Mouse (Mus musculus) MEL (cell line): ENCODE data around the gene Bicd2. TPM values are rescaled to one million over a fixed set of nuclear protein-coding genes. Genes with fewer than 3 reads are reported as not detected.

Experiments
- DNase-seq: peaks from one replicate; pipeline ENCODE4 v3.0.0; 2011; ENCODE audit warnings: low read depth, low spot score
- H3K27ac ChIP-seq: 2 replicates; pipeline ENCODE4 v1.5.1; 2012; ENCODE audit warnings: low read depth, mild to moderate bottlenecking, control low read depth, low read length, moderate library complexity; ENCODE audit not compliant: control insufficient read depth
- H3K27me3 ChIP-seq, 2 experiments: fragments of 150-350 bp in 1 of 2; sonication (generic) in 1 of 2; 2 replicates each; pipeline ENCODE4 v1.6.1; 2012; ENCODE audit warnings: low read length in 2 of 2, mild to moderate bottlenecking in 2 of 2, improper control_type of control experiment in 1 of 2, moderate library complexity in 1 of 2; ENCODE audit not compliant: insufficient read depth in 2 of 2, control insufficient read depth in 1 of 2
- H3K36me3 ChIP-seq, 2 experiments: 2 replicates each; pipeline ENCODE4 v1.6.1; 2012 to 2014; ENCODE audit warnings: low read length in 2 of 2, improper control_type of control experiment in 1 of 2, inconsistent platforms in 1 of 2, mild to moderate bottlenecking in 1 of 2; ENCODE audit not compliant: insufficient read depth in 2 of 2, control insufficient read depth in 1 of 2
- H3K4me1 ChIP-seq, 2 experiments: fragments of 150-350 bp in 1 of 2; sonication (generic) in 1 of 2; 2 replicates each; pipeline ENCODE4 v1.6.1; 2012; ENCODE audit warnings: low read length in 2 of 2, improper control_type of control experiment in 1 of 2, mild to moderate bottlenecking in 1 of 2; ENCODE audit not compliant: insufficient read depth in 2 of 2, control insufficient read depth in 1 of 2
- H3K4me3 ChIP-seq, 2 experiments: fragments of 150-350 bp in 1 of 2; sonication (generic) in 1 of 2; 2 replicates each; pipeline ENCODE4 v1.5.1; 2012; ENCODE audit warnings: low read depth in 2 of 2, low read length in 2 of 2, mild to moderate bottlenecking in 2 of 2, moderate library complexity in 2 of 2, control low read depth in 1 of 2, improper control_type of control experiment in 1 of 2; ENCODE audit not compliant: control insufficient read depth in 1 of 2, insufficient read depth in 1 of 2
- H3K79me2 ChIP-seq: 2 replicates; pipeline ENCODE4 v1.6.1; 2012; ENCODE audit warnings: mild to moderate bottlenecking, low read length, moderate library complexity; ENCODE audit not compliant: control insufficient read depth, poor library complexity, insufficient read depth
- H3K9ac ChIP-seq: 2 replicates; pipeline ENCODE4 v1.6.1; 2012; ENCODE audit warnings: low read depth, mild to moderate bottlenecking, control low read depth, low read length, moderate library complexity; ENCODE audit not compliant: control insufficient read depth, poor library complexity, severe bottlenecking
- H3K9me3 ChIP-seq: fragments of 150-350 bp; sonication (generic); replicated peaks from 2 replicates; pipeline ENCODE4 v1.6.1; 2012; ENCODE audit warnings: mild to moderate bottlenecking, low read length, improper control_type of control experiment, moderate library complexity; ENCODE audit not compliant: insufficient read depth
- CHD2 ChIP-seq: IDR thresholded peaks from 2 replicates; pipeline ENCODE4 v1.6.1; 2011; ENCODE audit warnings: low read length, improper control_type of control experiment
- CTCF ChIP-seq, 3 experiments: IDR thresholded peaks in 2 of 3; conservative IDR thresholded peaks in 1 of 3; 2 replicates each; pipeline ENCODE4 v1.5.1; 2011 to 2012; ENCODE audit warnings: low read length in 3 of 3, low read depth in 2 of 3, mild to moderate bottlenecking in 2 of 3, improper control_type of control experiment in 1 of 3, inconsistent platforms in 1 of 3, mixed read lengths in 1 of 3, moderate library complexity in 1 of 3; ENCODE audit not compliant: control insufficient read depth in 1 of 3, insufficient read depth in 1 of 3, poor library complexity in 1 of 3, severe bottlenecking in 1 of 3
- EP300 ChIP-seq, 2 experiments: IDR thresholded peaks; 2 replicates each; pipeline ENCODE4 v1.6.1; 2011; ENCODE audit warnings: improper control_type of control experiment in 2 of 2, low read length in 2 of 2, low read depth in 1 of 2, mild to moderate bottlenecking in 1 of 2
- GABPA ChIP-seq: IDR thresholded peaks from 2 replicates; pipeline ENCODE4 v1.6.1; 2012; ENCODE audit warnings: low read depth, mild to moderate bottlenecking, inconsistent platforms, low read length, improper control_type of control experiment, moderate library complexity
- HCFC1 ChIP-seq: IDR thresholded peaks from 2 replicates; pipeline ENCODE4 v1.6.1; 2012; ENCODE audit warnings: low read depth, mild to moderate bottlenecking, inconsistent platforms, low read length, improper control_type of control experiment, moderate library complexity
- MXI1 ChIP-seq: IDR thresholded peaks from 2 replicates; pipeline ENCODE4 v1.6.1; 2011; ENCODE audit warnings: mild to moderate bottlenecking, low read depth, low read length, improper control_type of control experiment
- MYB ChIP-seq: IDR thresholded peaks from 2 replicates; pipeline ENCODE4 v1.6.1; 2011; ENCODE audit warnings: mild to moderate bottlenecking, low read depth, low read length, improper control_type of control experiment
- MYC ChIP-seq: IDR thresholded peaks from 2 replicates; pipeline ENCODE4 v1.6.1; 2011; ENCODE audit warnings: low read depth, mild to moderate bottlenecking, low read length, improper control_type of control experiment, moderate library complexity
- NELFE ChIP-seq: IDR thresholded peaks from 2 replicates; pipeline ENCODE4 v1.6.1; 2011; ENCODE audit warnings: low read depth, low read length, improper control_type of control experiment
- USF1 ChIP-seq: IDR thresholded peaks from 2 replicates; pipeline ENCODE4 v1.6.1; 2014; ENCODE audit warnings: low read depth, mild to moderate bottlenecking, inconsistent platforms, low read length, improper control_type of control experiment, moderate library complexity
- USF2 ChIP-seq, 2 experiments: IDR thresholded peaks; 2 replicates each; pipeline ENCODE4 v1.6.1; 2011 to 2012; ENCODE audit warnings: improper control_type of control experiment in 2 of 2, low read length in 2 of 2, borderline replicate concordance in 1 of 2, inconsistent platforms in 1 of 2, low read depth in 1 of 2, mild to moderate bottlenecking in 1 of 2; ENCODE audit not compliant: insufficient read depth in 1 of 2
- ZC3H11A ChIP-seq: IDR thresholded peaks from 2 replicates; pipeline ENCODE4 v1.6.1; 2012; ENCODE audit warnings: low read depth, mild to moderate bottlenecking, inconsistent platforms, low read length, improper control_type of control experiment
- ZNF384 ChIP-seq: IDR thresholded peaks from 2 replicates; pipeline ENCODE4 v1.6.1; 2012; ENCODE audit warnings: low read depth, mild to moderate bottlenecking, inconsistent platforms, low read length, improper control_type of control experiment
- polyA plus RNA-seq, 2 experiments: library from polyadenylated mRNA; stranded (reverse) in 1 of 2; unstranded in 1 of 2; fragments of >175 nt in 1 of 2; fragments of >200 nt in 1 of 2; gene quantifications; 2 replicates each; pipeline versions ENCODE4 v1.2.1 to v1.2.4; 2012; ENCODE audit warnings: low replicate concordance in 2 of 2, low read depth in 1 of 2; ENCODE audit not compliant: insufficient read length in 2 of 2, insufficient read depth in 1 of 2, missing spikeins in 1 of 2
- total RNA-seq: library from RNA; depleted of rRNA; stranded (reverse); fragments of 300-350 nt; gene quantifications from 2 replicates; pipeline ENCODE4 v1.2.3, GENCODE M21; 2012

The Bicd2 gene
- total and polyA plus RNA-seq, 3 experiments, result 21.8 to 22.6 TPM; not detected in 1

GRCm38 (mm10) chr13:49341012-49341830, at the start of gene Bicd2 (continued):
- TF ChIP-seq ZC3H11A, result no peak
- no peak for TF ChIP-seq USF2 (IDR thresholded peaks at IDR 0.05; ENCODE audit: borderline replicate concordance in 1 of 2, insufficient read depth in 1 of 2, low read depth in 1 of 2, low read length in 2 of 2)
- TF ChIP-seq MYB, result no peak
- TF ChIP-seq ZNF384, result no peak

- Histone ChIP-seq H3K36me3 (peaks cover 0 to 4% of the 10 kb centered on the region in 2 experiments; a peak in 2 of 4 replicates), H3K9ac (no peak overlapping the region)
- no peak for TF ChIP-seq MXI1
- TF ChIP-seq EP300 (IDR thresholded peaks at IDR 0.05; ENCODE audit: low read depth in 1 of 2, low read length in 2 of 2), result 0 out of 4 replicates have a peak, but pooled peaks of 1 of the 2 experiments have one; percentile 22
- 0 out of 2 replicates have a peak, but pooled peaks have one; percentile 3 for TF ChIP-seq MYC
These were observed 49.4 kb upstream of the Bicd2 start for GRCm38 (mm10) chr13:49291949-49292348.

GRCm38 (mm10) chr13:49294108-49294507, 47.3 kb upstream of the Bicd2 start:
- H3K4me3 ChIP-seq, result no peak overlapping the region
- H3K27ac ChIP-seq, result no peak overlapping the region
- TF ChIP-seq USF1 (no peak), NELFE (no peak), HCFC1 (no peak), CHD2 (no peak), GABPA (no peak), USF2 (IDR thresholded peaks at IDR 0.05; ENCODE audit: borderline replicate concordance in 1 of 2, insufficient read depth in 1 of 2, low read depth in 1 of 2, low read length in 2 of 2) (no peak), CTCF (IDR thresholded peaks at IDR 0.05 in 2 of 3, conservative IDR thresholded peaks at IDR 0.05 in 1 of 3; ENCODE audit: control insufficient read depth in 1 of 3, insufficient read depth in 1 of 3, low read depth in 2 of 3, low read length in 3 of 3, poor library complexity in 1 of 3, severe bottlenecking in 1 of 3) (no peak), MXI1 (no peak)
- H3K9me3 ChIP-seq, result no peaks in the 10 kb centered on the region
- H3K79me2 ChIP-seq, result no peaks in the 10 kb centered on the region
- peaks cover 0 to 4% of the 10 kb centered on the region in 2 experiments; a peak in 2 of 4 replicates for H3K36me3 ChIP-seq
- 0 out of 4 replicates have a peak, but pooled peaks cover 0 to 3% of the 10 kb centered on the region in 2 experiments for H3K4me1 ChIP-seq
- H3K9ac ChIP-seq, result no peak overlapping the region
- H3K27me3 ChIP-seq, result no peaks in the 10 kb centered on the region
- DNase-seq, result no peak

More at GRCm38 (mm10) chr13:49291949-49292348, 49.4 kb upstream of the Bicd2 start:
- Histone ChIP-seq H3K4me1 (0 out of 4 replicates have a peak, but pooled peaks cover 0 to 3% of the 10 kb centered on the region in 2 experiments), H3K27me3 (no peaks in the 10 kb centered on the region), H3K27ac (no peak overlapping the region), H3K9me3 (no peaks in the 10 kb centered on the region), H3K4me3 (no peak overlapping the region), H3K79me2 (no peaks in the 10 kb centered on the region)
- peak; percentile 23 for DNase-seq
